Mouse (Mus musculus) E14TG2a.4 (cell line): Measurements from ENCODE around the gene Hipk4.
"Not testable (repeated sequence)": the region's sequence is repeated elsewhere in the genome, so short reads cannot be mapped to it uniquely, and the experiment has no call there.

Experiments
- H3K27me3 ChIP-seq: 2 replicates; pipeline ENCODE4 v1.6.1; 2014; ENCODE audit warnings: low read length, control low read depth; ENCODE audit not compliant: insufficient read depth
- H3K36me3 ChIP-seq: 2 replicates; pipeline ENCODE4 v1.6.1; 2014; ENCODE audit warnings: low read length, control low read depth; ENCODE audit not compliant: insufficient read depth
- H3K4me1 ChIP-seq: replicated peaks from 2 replicates; pipeline ENCODE4 v1.6.1; 2014; ENCODE audit warnings: low read depth, low read length, control low read depth
- H3K4me3 ChIP-seq: replicated peaks from 2 replicates; pipeline ENCODE4 v1.5.1; 2014; ENCODE audit warnings: mild to moderate bottlenecking, low read length
- H3K9me3 ChIP-seq: 2 replicates; pipeline ENCODE4 v1.6.1; 2014; ENCODE audit warnings: low read length, control low read depth
- CTCF ChIP-seq: conservative IDR thresholded peaks from 2 replicates; pipeline ENCODE4 v1.5.1; 2014; ENCODE audit warnings: low read length
- NANOG ChIP-seq: IDR thresholded peaks from 2 replicates; pipeline ENCODE4 v1.6.1; 2014; ENCODE audit warnings: borderline replicate concordance, low read length, mixed read lengths
- POU5F1 ChIP-seq: IDR thresholded peaks from 2 replicates; pipeline ENCODE4 v1.6.1; 2014; ENCODE audit warnings: low read length, borderline replicate concordance

Hipk4 gene

GRCm38 (mm10) chr7:27490543-27491329 lies 32.3 kb upstream of the Hipk4 start:
- Histone ChIP-seq H3K36me3 (peaks cover 13% of the 10 kb centered on the region), H3K4me3 (peak overlapping the region; percentile 74), H3K27me3 (no peaks in the 10 kb centered on the region), H3K4me1 (peaks cover 71% of the 10 kb centered on the region), H3K9me3 (no peaks in the 10 kb centered on the region)
- TF ChIP-seq CTCF (peak; percentile 99), POU5F1 (no peak), NANOG (no peak)

DNA sequence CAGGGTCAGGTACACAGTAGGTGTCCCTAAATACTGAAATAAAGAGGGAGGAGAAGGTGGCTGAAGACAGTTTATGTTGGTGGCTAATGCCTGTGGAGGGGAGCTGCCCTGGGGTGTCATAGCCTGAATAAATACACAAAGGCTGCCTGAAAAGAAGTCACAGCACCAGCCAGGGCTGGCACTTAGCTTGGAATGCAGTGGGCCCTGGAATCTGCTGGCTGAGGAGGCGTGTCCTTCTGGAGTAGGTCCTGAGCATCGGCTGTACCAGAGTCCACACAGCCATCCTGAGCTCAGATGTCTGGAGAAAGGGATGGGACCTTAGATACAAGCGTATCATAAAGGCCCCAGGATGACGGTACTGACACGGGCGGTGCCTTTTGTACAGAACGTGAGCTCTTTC lies 31.2 kb upstream of the Hipk4 start:
- H3K4me3 ChIP-seq = peak overlapping the region; percentile 74

DNA sequence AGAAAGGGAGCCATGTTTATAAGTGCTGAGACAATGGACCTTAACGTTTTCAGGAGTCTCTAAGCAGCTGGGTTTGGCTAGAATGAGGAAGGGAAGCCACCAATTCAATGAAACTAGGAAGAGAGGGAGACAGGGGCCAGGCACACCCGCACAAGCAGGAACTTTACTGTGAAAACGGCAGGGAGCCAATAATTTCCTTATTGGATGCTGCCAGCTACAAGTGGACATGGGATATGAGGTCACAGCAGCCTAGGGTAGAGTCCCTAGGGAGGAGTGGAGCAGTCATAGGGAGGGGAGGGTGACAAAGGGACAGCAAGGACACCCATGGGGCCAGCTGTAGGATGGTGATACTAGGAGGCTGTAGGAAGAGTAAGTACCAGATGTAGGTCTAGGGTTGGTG lies 30.0 kb upstream of the Hipk4 start:
- no peaks in the 10 kb centered on the region for H3K27me3 ChIP-seq
- H3K36me3 ChIP-seq = peaks cover 13% of the 10 kb centered on the region
- H3K4me1 ChIP-seq = peaks cover 83% of the 10 kb centered on the region
- no peak overlapping the region; the same call in 1 of the 2 replicates for H3K4me3 ChIP-seq
- TF ChIP-seq CTCF (no peak), POU5F1 (no peak), NANOG (no peak)
- H3K9me3 ChIP-seq = no peaks in the 10 kb centered on the region

More for the DNA sequence above, 31.2 kb upstream of the Hipk4 start:
- Histone ChIP-seq H3K36me3 (peaks cover 13% of the 10 kb centered on the region), H3K4me1 (peaks cover 74% of the 10 kb centered on the region), H3K9me3 (no peaks in the 10 kb centered on the region), H3K27me3 (no peaks in the 10 kb centered on the region)
- no peak for TF ChIP-seq NANOG
- TF ChIP-seq CTCF = no peak
- no peak for TF ChIP-seq POU5F1

DNA sequence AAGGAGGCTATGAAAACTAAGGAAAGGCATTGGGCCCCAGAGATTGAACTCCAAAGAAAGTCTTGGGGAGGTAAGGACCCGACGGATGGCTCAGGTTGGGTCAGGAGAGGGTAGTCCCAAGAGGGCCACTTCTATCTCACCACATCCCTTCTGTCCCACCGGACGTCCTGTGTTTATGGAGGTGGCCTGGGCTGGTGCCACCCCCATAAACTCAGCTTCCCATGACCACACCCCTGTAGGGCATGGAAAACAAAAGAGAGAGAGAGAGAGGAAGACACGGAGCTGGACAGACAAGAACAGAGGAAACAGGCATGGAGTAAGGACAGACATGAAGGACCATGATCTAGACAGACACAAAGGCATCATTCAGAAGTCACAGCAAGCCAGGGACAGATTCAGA lies 29.6 kb upstream of the Hipk4 start:
- Histone ChIP-seq H3K4me1 (peaks cover 83% of the 10 kb centered on the region), H3K9me3 (no peaks in the 10 kb centered on the region), H3K27me3 (no peaks in the 10 kb centered on the region), H3K4me3 (no peak overlapping the region; the same call in 1 of the 2 replicates), H3K36me3 (peaks cover 13% of the 10 kb centered on the region)
- TF ChIP-seq NANOG (no peak), CTCF (no peak), POU5F1 (no peak)

GRCm38 (mm10) chr7:27494659-27495367 lies 28.3 kb upstream of the Hipk4 start:
- not testable (repeated sequence) for H3K9me3 ChIP-seq, H3K27me3 ChIP-seq, H3K36me3 ChIP-seq, H3K4me3 ChIP-seq
- peaks cover 83% of the 10 kb centered on the region for H3K4me1 ChIP-seq

GRCm38 (mm10) chr7:27499036-27499435 lies 24.0 kb upstream of the Hipk4 start, which contains the start of gene Prx:
Gene Prx (plus strand): TSS chr7:27499324.
- H3K36me3 ChIP-seq = no peaks in the 10 kb centered on the region; the same call in 1 of the 2 replicates
- H3K9me3 ChIP-seq = no peaks in the 10 kb centered on the region
- peak within 1 kb of the TSS; percentile 60 for H3K4me3 ChIP-seq
- TF ChIP-seq NANOG = no peak
- no peak for TF ChIP-seq CTCF
- no peaks in the 10 kb centered on the region for H3K27me3 ChIP-seq
- peaks cover 84% of the 10 kb centered on the region for H3K4me1 ChIP-seq

DNA sequence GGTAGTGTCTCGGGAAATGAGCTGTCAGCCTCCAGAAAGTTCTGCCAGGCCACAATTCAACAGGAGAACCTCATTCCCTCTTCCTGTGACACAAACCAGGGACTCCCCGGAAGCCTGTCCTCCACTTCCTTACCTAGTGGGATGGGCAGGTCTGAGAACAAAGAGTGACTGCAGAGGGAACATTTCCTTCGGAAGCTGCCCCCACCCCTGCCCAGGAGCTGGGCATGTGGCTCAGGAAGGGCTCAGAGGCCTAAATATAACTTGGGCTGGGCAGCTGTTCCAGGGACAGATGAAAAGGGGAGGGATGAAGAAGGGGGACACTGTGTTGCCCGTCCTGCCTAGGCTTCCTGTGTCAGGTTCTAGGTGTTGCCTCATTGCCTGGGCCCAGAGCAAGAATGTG lies 21.4 kb upstream of the Hipk4 start:
- Histone ChIP-seq H3K9me3 (no peaks in the 10 kb centered on the region), H3K27me3 (no peaks in the 10 kb centered on the region), H3K4me1 (peaks cover 93% of the 10 kb centered on the region), H3K4me3 (peak overlapping the region; percentile 5; the same call in 1 of the 2 replicates), H3K36me3 (peaks cover 22% of the 10 kb centered on the region)
- TF ChIP-seq NANOG (no peak), CTCF (no peak), POU5F1 (no peak)

GRCm38 (mm10) chr7:27506765-27507370 lies 16.2 kb upstream of the Hipk4 start:
- peaks cover 28% of the 10 kb centered on the region for H3K36me3 ChIP-seq
- H3K4me1 ChIP-seq = peaks cover 80% of the 10 kb centered on the region
- TF ChIP-seq NANOG (no peak), POU5F1 (no peak), CTCF (no peak)
- no peaks in the 10 kb centered on the region for H3K9me3 ChIP-seq
- H3K27me3 ChIP-seq = no peaks in the 10 kb centered on the region
- peak overlapping the region; percentile 87 for H3K4me3 ChIP-seq
